Mouse (Mus musculus): ENCODE measurements around the gene Trip12. TPM values are rescaled to one million over a fixed set of nuclear protein-coding genes. Genes with fewer than 3 reads are reported as not detected.

Gene Trip12
- polyA plus RNA-seq, 1 experiment from 2014 or later: 64.4 TPM

- H3K9ac ChIP-seq (ENCODE audit: low read length): no peak overlapping the region
- no peak overlapping the region for H3K4me3 ChIP-seq (ENCODE audit: control insufficient read depth in 1 of 2, insufficient read depth in 1 of 2, low read depth in 1 of 2, low read length in 2 of 2)
- no peaks in the 10 kb centered on the region for H3K27me3 ChIP-seq (ENCODE audit: control insufficient read depth, insufficient read depth, low read length)
- H3K27ac ChIP-seq (replicated peaks in 1 of 2; ENCODE audit: control insufficient read depth in 1 of 2, insufficient read depth in 1 of 2, low read depth in 2 of 2, low read length in 2 of 2): no peak overlapping the region
- no peaks in the 10 kb centered on the region for H3K4me1 ChIP-seq (ENCODE audit: control insufficient read depth in 2 of 2, insufficient read depth in 2 of 2, low read length in 2 of 2)
- H3K36me3 ChIP-seq (ENCODE audit: control insufficient read depth, insufficient read depth, low read length): peaks cover 84% of the 10 kb centered on the region
- H3K4me2 ChIP-seq (ENCODE audit: low read length): no peak overlapping the region
- WGBS: 63% methylated on average over 3 of the region's 3 CpGs
- no peaks in the 10 kb centered on the region for H3K9me3 ChIP-seq (ENCODE audit: control insufficient read depth, low read length)
- ATAC-seq (ENCODE audit: insufficient number of reproducible peaks, insufficient read depth, low FRiP score, low read depth): no peak
These were observed 106.5 kb downstream of the Trip12 start for GRCm38 (mm10) chr1:84733799-84734198.

- ATAC-seq (ENCODE audit: insufficient number of reproducible peaks, insufficient read depth, low FRiP score, low read depth): no peak
- Histone ChIP-seq H3K9me3 (ENCODE audit: control insufficient read depth, low read length) (no peaks in the 10 kb centered on the region), H3K4me2 (ENCODE audit: low read length) (no peak overlapping the region), H3K4me3 (ENCODE audit: control insufficient read depth in 1 of 2, insufficient read depth in 1 of 2, low read depth in 1 of 2, low read length in 2 of 2) (no peak overlapping the region), H3K4me1 (ENCODE audit: control insufficient read depth in 2 of 2, insufficient read depth in 2 of 2, low read length in 2 of 2) (no peaks in the 10 kb centered on the region), H3K9ac (ENCODE audit: low read length) (no peak overlapping the region), H3K27me3 (ENCODE audit: control insufficient read depth, insufficient read depth, low read length) (no peaks in the 10 kb centered on the region), H3K36me3 (ENCODE audit: control insufficient read depth, insufficient read depth, low read length) (peaks cover 82% of the 10 kb centered on the region), H3K27ac (replicated peaks in 1 of 2; ENCODE audit: control insufficient read depth in 1 of 2, insufficient read depth in 1 of 2, low read depth in 2 of 2, low read length in 2 of 2) (no peak overlapping the region)
- WGBS: 93% methylated on average over 1 of the region's 1 CpGs
These were observed 108.6 kb downstream of the Trip12 start for GRCm38 (mm10) chr1:84731763-84732162.

GRCm38 (mm10) chr1:84722841-84723240 lies 117.5 kb downstream of the Trip12 start:
- Histone ChIP-seq H3K4me2 (ENCODE audit: low read length) (no peak overlapping the region), H3K27ac (replicated peaks in 1 of 2; ENCODE audit: control insufficient read depth in 1 of 2, insufficient read depth in 1 of 2, low read depth in 2 of 2, low read length in 2 of 2) (no peak overlapping the region), H3K36me3 (ENCODE audit: control insufficient read depth, insufficient read depth, low read length) (peaks cover 52% of the 10 kb centered on the region), H3K9me3 (ENCODE audit: control insufficient read depth, low read length) (no peaks in the 10 kb centered on the region), H3K9ac (ENCODE audit: low read length) (no peak overlapping the region), H3K4me3 (ENCODE audit: control insufficient read depth in 1 of 2, insufficient read depth in 1 of 2, low read depth in 1 of 2, low read length in 2 of 2) (no peak overlapping the region), H3K27me3 (ENCODE audit: control insufficient read depth, insufficient read depth, low read length) (no peaks in the 10 kb centered on the region), H3K4me1 (ENCODE audit: control insufficient read depth in 2 of 2, insufficient read depth in 2 of 2, low read length in 2 of 2) (peaks cover 0 to 20% of the 10 kb centered on the region in 2 experiments; a peak in 3 of 4 replicates)
- no peak for ATAC-seq (ENCODE audit: insufficient number of reproducible peaks, insufficient read depth, low FRiP score, low read depth)

- H3K4me2 ChIP-seq (ENCODE audit: low read length): no peak overlapping the region
- no peak overlapping the region for H3K27ac ChIP-seq (replicated peaks in 1 of 2; ENCODE audit: control insufficient read depth in 1 of 2, insufficient read depth in 1 of 2, low read depth in 2 of 2, low read length in 2 of 2)
- no peak for ATAC-seq (ENCODE audit: insufficient number of reproducible peaks, insufficient read depth, low FRiP score, low read depth)
- no peaks in the 10 kb centered on the region for H3K27me3 ChIP-seq (ENCODE audit: control insufficient read depth, insufficient read depth, low read length)
- no peak overlapping the region for H3K4me3 ChIP-seq (ENCODE audit: control insufficient read depth in 1 of 2, insufficient read depth in 1 of 2, low read depth in 1 of 2, low read length in 2 of 2)
- 95% methylated on average over 3 of the region's 3 CpGs for WGBS
- H3K36me3 ChIP-seq (ENCODE audit: control insufficient read depth, insufficient read depth, low read length): peaks cover 47% of the 10 kb centered on the region
- peaks cover 0 to 20% of the 10 kb centered on the region in 2 experiments; a peak in 3 of 4 replicates for H3K4me1 ChIP-seq (ENCODE audit: control insufficient read depth in 2 of 2, insufficient read depth in 2 of 2, low read length in 2 of 2)
- no peak overlapping the region for H3K9ac ChIP-seq (ENCODE audit: low read length)
- H3K9me3 ChIP-seq (ENCODE audit: control insufficient read depth, low read length): no peaks in the 10 kb centered on the region
These were observed 117.9 kb downstream of the Trip12 start for GRCm38 (mm10) chr1:84722371-84722770.

- no peaks in the 10 kb centered on the region for H3K9me3 ChIP-seq (ENCODE audit: control insufficient read depth, low read length)
- H3K4me1 ChIP-seq (ENCODE audit: control insufficient read depth in 2 of 2, insufficient read depth in 2 of 2, low read length in 2 of 2): peaks cover 0 to 20% of the 10 kb centered on the region in 2 experiments; a peak in 3 of 4 replicates
- H3K9ac ChIP-seq (ENCODE audit: low read length): no peak overlapping the region
- ATAC-seq (ENCODE audit: insufficient number of reproducible peaks, insufficient read depth, low FRiP score, low read depth): no peak
- H3K4me2 ChIP-seq (ENCODE audit: low read length): no peak overlapping the region
- no peak overlapping the region for H3K27ac ChIP-seq (replicated peaks in 1 of 2; ENCODE audit: control insufficient read depth in 1 of 2, insufficient read depth in 1 of 2, low read depth in 2 of 2, low read length in 2 of 2)
- no peak overlapping the region for H3K4me3 ChIP-seq (ENCODE audit: control insufficient read depth in 1 of 2, insufficient read depth in 1 of 2, low read depth in 1 of 2, low read length in 2 of 2)
- peaks cover 43% of the 10 kb centered on the region for H3K36me3 ChIP-seq (ENCODE audit: control insufficient read depth, insufficient read depth, low read length)
- H3K27me3 ChIP-seq (ENCODE audit: control insufficient read depth, insufficient read depth, low read length): no peaks in the 10 kb centered on the region
- WGBS: 79% methylated on average over 3 of the region's 3 CpGs
These were observed 118.4 kb downstream of the Trip12 start for GRCm38 (mm10) chr1:84721942-84722341.

- H3K4me3 ChIP-seq (ENCODE audit: control insufficient read depth in 1 of 2, insufficient read depth in 1 of 2, low read depth in 1 of 2, low read length in 2 of 2): peak overlapping the region in 1 of 2 experiments; percentile 13; a peak in 2 of 4 replicates
- WGBS: 21% methylated on average over 31 of the region's 31 CpGs
These were observed 130.2 kb downstream of the Trip12 start for GRCm38 (mm10) chr1:84709810-84710785.

GRCm38 (mm10) chr1:84709406-84709805 lies 130.9 kb downstream of the Trip12 start:
- Histone ChIP-seq H3K4me1 (ENCODE audit: control insufficient read depth in 2 of 2, insufficient read depth in 2 of 2, low read length in 2 of 2) (peaks cover 2 to 8% of the 10 kb centered on the region in 2 experiments), H3K9me3 (ENCODE audit: control insufficient read depth, low read length) (no peaks in the 10 kb centered on the region), H3K27ac (replicated peaks in 1 of 2; ENCODE audit: control insufficient read depth in 1 of 2, insufficient read depth in 1 of 2, low read depth in 2 of 2, low read length in 2 of 2) (no peak overlapping the region), H3K9ac (ENCODE audit: low read length) (no peak overlapping the region), H3K4me3 (ENCODE audit: control insufficient read depth in 1 of 2, insufficient read depth in 1 of 2, low read depth in 1 of 2, low read length in 2 of 2) (peak overlapping the region in 1 of 2 experiments; percentile 13; a peak in 1 of 4 replicates), H3K27me3 (ENCODE audit: control insufficient read depth, insufficient read depth, low read length) (peaks cover 5% of the 10 kb centered on the region; the same call in 1 of the 2 replicates), H3K36me3 (ENCODE audit: control insufficient read depth, insufficient read depth, low read length) (no peaks in the 10 kb centered on the region), H3K4me2 (ENCODE audit: low read length) (peak overlapping the region; percentile 59)
- 34% methylated on average over 5 of the region's 5 CpGs for WGBS
- no peak for ATAC-seq (ENCODE audit: insufficient number of reproducible peaks, insufficient read depth, low FRiP score, low read depth)

More at GRCm38 (mm10) chr1:84709810-84710785, 130.2 kb downstream of the Trip12 start:
- Histone ChIP-seq H3K9ac (ENCODE audit: low read length) (no peak overlapping the region), H3K4me2 (ENCODE audit: low read length) (peak overlapping the region; percentile 59), H3K4me1 (ENCODE audit: control insufficient read depth in 2 of 2, insufficient read depth in 2 of 2, low read length in 2 of 2) (peaks cover 2 to 8% of the 10 kb centered on the region in 2 experiments), H3K9me3 (ENCODE audit: control insufficient read depth, low read length) (no peaks in the 10 kb centered on the region), H3K27ac (replicated peaks in 1 of 2; ENCODE audit: control insufficient read depth in 1 of 2, insufficient read depth in 1 of 2, low read depth in 2 of 2, low read length in 2 of 2) (no peak overlapping the region), H3K27me3 (ENCODE audit: control insufficient read depth, insufficient read depth, low read length) (peaks cover 5% of the 10 kb centered on the region; the same call in 1 of the 2 replicates), H3K36me3 (ENCODE audit: control insufficient read depth, insufficient read depth, low read length) (no peaks in the 10 kb centered on the region)
- ATAC-seq (ENCODE audit: insufficient number of reproducible peaks, insufficient read depth, low FRiP score, low read depth): no peak
